Mouse (Mus musculus) monocyte, adult 5-6 weeks (primary cell): Measurements from ENCODE around the gene Olfr975. TPM values are rescaled to one million over a fixed set of nuclear protein-coding genes. Genes with fewer than 3 reads are reported as not detected.
A peak's percentile ranks its signal among the peaks of the same experiment; 100 is the strongest.
"Not testable (repeated sequence)": the region's sequence is repeated elsewhere in the genome, so short reads cannot be mapped to it uniquely, and the experiment has no call there.

Source experiments
- ATAC-seq: fragments of 153-309, 156-312 bp; replicated peaks from 2 replicates; pipeline ENCODE4 v1.8.0; 2017; ENCODE audit warnings: mild to moderate bottlenecking; ENCODE audit not compliant: low TSS enrichment, insufficient number of reproducible peaks, severe bottlenecking, poor library complexity, low FRiP score
- total RNA-seq: library from RNA; stranded (forward); fragments of 200-1000, 200-491, 200-594 nt; gene quantifications from 3 replicates; pipeline ENCODE4 v1.2.3, GENCODE M21; 2017

The Olfr975 gene
- total RNA-seq = not detected in 3 replicates

- no peak for ATAC-seq
These were observed at the start of gene Olfr975 for GRCm38 (mm10) chr9:39951946-39952345. TSS of gene Olfr975 (minus strand) at chr9:39952046.

GRCm38 (mm10) chr9:39991813-39992212, 40.0 kb upstream of the Olfr975 start, which contains the start of gene Olfr978:
TSS of gene Olfr978 (plus strand) at chr9:39992113.
- no peak for ATAC-seq

GRCm38 (mm10) chr9:39976581-39977145, 24.8 kb upstream of the Olfr975 start:
- ATAC-seq = not testable (repeated sequence)

- ATAC-seq = not testable (repeated sequence)
These were observed 9.2 kb upstream of the Olfr975 start, which contains the start of gene Olfr976 for GRCm38 (mm10) chr9:39961033-39961432. TSS of gene Olfr976 (minus strand) at chr9:39961133.

- ATAC-seq = no peak
These were observed 14.6 kb downstream of the Olfr975 start, which contains the start of gene Olfr974 for GRCm38 (mm10) chr9:39937201-39937600. TSS of gene Olfr974 (plus strand) at chr9:39937501.

- ATAC-seq = not testable (repeated sequence)
These were observed 23.0 kb downstream of the Olfr975 start for GRCm38 (mm10) chr9:39928837-39929236.

- not testable (repeated sequence) for ATAC-seq
These were observed 23.6 kb downstream of the Olfr975 start for GRCm38 (mm10) chr9:39927975-39928836.

- ATAC-seq = 0 out of 2 replicates have a peak, but pooled peaks have one; percentile 43
These were observed 41.9 kb downstream of the Olfr975 start for GRCm38 (mm10) chr9:39909939-39910338.

- no peak for ATAC-seq
These were observed 44.8 kb downstream of the Olfr975 start, which contains the start of gene Olfr229 for GRCm38 (mm10) chr9:39907036-39907435. TSS of gene Olfr229 (plus strand) at chr9:39907336.

- ATAC-seq = no peak
These were observed 46.7 kb downstream of the Olfr975 start for GRCm38 (mm10) chr9:39905106-39905505.

Other genes starting within 250 kb of the Olfr975 start
- not detected in 3 replicates for gene Olfr149, start 244.9 kb downstream of the Olfr975 start, total RNA-seq
- not detected in 3 replicates for gene Olfr965, start 240.7 kb downstream of the Olfr975 start, total RNA-seq
- not detected in 3 replicates for gene Olfr150, start 221.1 kb downstream of the Olfr975 start, total RNA-seq
- 1.1 TPM in 1 of 3 replicates, not detected in the others for gene Olfr967, start 205.8 kb downstream of the Olfr975 start, total RNA-seq
- gene Olfr968, start 168.8 kb downstream of the Olfr975 start, total RNA-seq = not detected in 3 replicates
- gene Olfr969, start 161.1 kb downstream of the Olfr975 start, total RNA-seq = not detected in 3 replicates
- not detected in 3 replicates for gene Olfr970, start 143.2 kb downstream of the Olfr975 start, total RNA-seq
- not detected in 3 replicates for gene Olfr971, start 115.2 kb downstream of the Olfr975 start, total RNA-seq
- gene Olfr972, start 85.6 kb downstream of the Olfr975 start, total RNA-seq = not detected in 3 replicates
- gene Olfr229, start 44.7 kb downstream of the Olfr975 start, total RNA-seq = not detected in 3 replicates
- gene Olfr974, start 14.5 kb downstream of the Olfr975 start, total RNA-seq = not detected in 3 replicates
- gene Olfr976, start 9.1 kb upstream of the Olfr975 start, total RNA-seq = not detected in 3 replicates
- not detected in 3 replicates for gene Olfr978, start 40.1 kb upstream of the Olfr975 start, total RNA-seq
- gene Olfr979, start 51.4 kb upstream of the Olfr975 start, total RNA-seq = not detected in 3 replicates
- gene Olfr980, start 57.5 kb upstream of the Olfr975 start, total RNA-seq = not detected in 3 replicates
- not detected in 3 replicates for gene Olfr981, start 69.4 kb upstream of the Olfr975 start, total RNA-seq
- not detected in 3 replicates for gene Olfr982, start 121.8 kb upstream of the Olfr975 start, total RNA-seq
- gene Olfr983, start 141.5 kb upstream of the Olfr975 start, total RNA-seq = not detected in 3 replicates
- not detected in 3 replicates for gene Olfr984, start 162.2 kb upstream of the Olfr975 start, total RNA-seq
- gene Olfr985, start 178.1 kb upstream of the Olfr975 start, total RNA-seq = not detected in 3 replicates
- gene Tmem225, start 196.1 kb upstream of the Olfr975 start, total RNA-seq = not detected in 3 replicates
- gene Olfr986, start 228.9 kb upstream of the Olfr975 start, total RNA-seq = not detected in 3 replicates
- 1.5 to 3.0 TPM (median 2.8 TPM) in 3 replicates for gene Zfp202, start 240.3 kb upstream of the Olfr975 start, total RNA-seq